Mouse (Mus musculus) mouse embryonic stem cell (cell line): ENCODE data around the gene Gm21974.

Experiments
- in situ Hi-C, 2 experiments: fragments of 300-500 bp; cut with MboI; formaldehyde crosslinking; loops; 1 replicate in 1 of 2; 3 replicates in 1 of 2; pipeline ENCODE4 v1.14.3; 2019 to 2020; ENCODE audit warnings: low sequenced_read_pairs in 2 of 2, low pct_unique_long_range_greater_than_20kb in 1 of 2, mixed read lengths in 1 of 2; ENCODE audit not compliant: unreplicated experiment in 1 of 2

Gm21974 gene

GRCm38 (mm10) chr7:127887191-127887590 is 8.1 kb downstream of the Gm21974 start:
- in situ Hi-C loops, result no loop called here

GRCm38 (mm10) chr7:127886551-127886950 is 8.7 kb downstream of the Gm21974 start:
- in situ Hi-C loops, result no loop called here

GRCm38 (mm10) chr7:127885951-127886350 is 9.3 kb downstream of the Gm21974 start:
- in situ Hi-C loops, result no loop called here

- in situ Hi-C loops, result no loop called here
Observed at GRCm38 (mm10) chr7:127880431-127880830, 14.8 kb downstream of the Gm21974 start.

GRCm38 (mm10) chr7:127879301-127879700 is 16.0 kb downstream of the Gm21974 start:
- in situ Hi-C loops, result no loop called here

GRCm38 (mm10) chr7:127876467-127877348 is 18.5 kb downstream of the Gm21974 start, which contains the start of gene Zfp668:
Gene Zfp668, minus strand, starts transcription at chr7:127876828.
- in situ Hi-C loops, result no loop called here

GRCm38 (mm10) chr7:127876041-127876466 is 19.2 kb downstream of the Gm21974 start, which contains the start of gene Zfp646:
Gene Zfp646, plus strand, starts transcription at chr7:127876221.
- in situ Hi-C loops, result no loop called here

GRCm38 (mm10) chr7:127875627-127876001 is 19.6 kb downstream of the Gm21974 start:
- in situ Hi-C loops, result no loop called here

- in situ Hi-C loops, result no loop called here
Observed at GRCm38 (mm10) chr7:127874812-127875626, 20.2 kb downstream of the Gm21974 start.

- in situ Hi-C loops, result no loop called here
Observed at GRCm38 (mm10) chr7:127870136-127870821, 25.0 kb downstream of the Gm21974 start.

- in situ Hi-C loops, result no loop called here
Observed at GRCm38 (mm10) chr7:127869149-127869810, 26.0 kb downstream of the Gm21974 start.

GRCm38 (mm10) chr7:127867641-127868040 is 27.6 kb downstream of the Gm21974 start:
- in situ Hi-C loops, result no loop called here

- in situ Hi-C loops, result no loop called here
Observed at GRCm38 (mm10) chr7:127866434-127866833, 28.8 kb downstream of the Gm21974 start.

- in situ Hi-C loops, result no loop called here
Observed at GRCm38 (mm10) chr7:127858258-127858657, 37.0 kb downstream of the Gm21974 start.

- in situ Hi-C loops, result no loop called here
Observed at GRCm38 (mm10) chr7:127850906-127851305, 44.3 kb downstream of the Gm21974 start.

- in situ Hi-C loops, result no loop called here
Observed at GRCm38 (mm10) chr7:127849973-127850875, 45.0 kb downstream of the Gm21974 start.

- in situ Hi-C loops, result no loop called here
Observed at GRCm38 (mm10) chr7:127842001-127842718, 53.1 kb downstream of the Gm21974 start.
